Mouse (Mus musculus) testis, adult 2 months (tissue): ENCODE measurements at regions not wholly inside any gene's neighbourhood (a gene's known extent, or its start where the extent isn't known, plus 50 kb on each side); places are given as distances from the start of the nearest gene placed in this dataset.

Experiments used
- CTCF ChIP-seq: fragments of 200-500 bp; IDR thresholded peaks from 2 replicates; pipeline ENCODE4 v1.5.1; 2012; ENCODE audit warnings: low read depth, mild to moderate bottlenecking, inconsistent platforms, low read length, moderate library complexity; ENCODE audit not compliant: control insufficient read depth, insufficient read depth, insufficient replicate concordance
- POLR2A ChIP-seq: fragments of 200-500 bp; IDR thresholded peaks from 2 replicates; pipeline ENCODE4 v1.6.1; 2012; ENCODE audit warnings: low read depth, mild to moderate bottlenecking, inconsistent platforms, low read length, moderate library complexity; ENCODE audit not compliant: control insufficient read depth

- no peak for TF ChIP-seq CTCF
- no peak for TF ChIP-seq POLR2A
Measured at GRCm38 (mm10) chr10:98305667-98306066, 579.1 kb upstream of the C030005K15Rik start.
